Mouse (Mus musculus): ENCODE measurements at regions not wholly inside any gene's neighbourhood (a gene's known extent, or its start where the extent isn't known, plus 50 kb on each side); places are given as distances from the start of the nearest gene placed in this dataset.
A peak's percentile ranks its signal among the peaks of the same experiment; 100 is the strongest.

DNA sequence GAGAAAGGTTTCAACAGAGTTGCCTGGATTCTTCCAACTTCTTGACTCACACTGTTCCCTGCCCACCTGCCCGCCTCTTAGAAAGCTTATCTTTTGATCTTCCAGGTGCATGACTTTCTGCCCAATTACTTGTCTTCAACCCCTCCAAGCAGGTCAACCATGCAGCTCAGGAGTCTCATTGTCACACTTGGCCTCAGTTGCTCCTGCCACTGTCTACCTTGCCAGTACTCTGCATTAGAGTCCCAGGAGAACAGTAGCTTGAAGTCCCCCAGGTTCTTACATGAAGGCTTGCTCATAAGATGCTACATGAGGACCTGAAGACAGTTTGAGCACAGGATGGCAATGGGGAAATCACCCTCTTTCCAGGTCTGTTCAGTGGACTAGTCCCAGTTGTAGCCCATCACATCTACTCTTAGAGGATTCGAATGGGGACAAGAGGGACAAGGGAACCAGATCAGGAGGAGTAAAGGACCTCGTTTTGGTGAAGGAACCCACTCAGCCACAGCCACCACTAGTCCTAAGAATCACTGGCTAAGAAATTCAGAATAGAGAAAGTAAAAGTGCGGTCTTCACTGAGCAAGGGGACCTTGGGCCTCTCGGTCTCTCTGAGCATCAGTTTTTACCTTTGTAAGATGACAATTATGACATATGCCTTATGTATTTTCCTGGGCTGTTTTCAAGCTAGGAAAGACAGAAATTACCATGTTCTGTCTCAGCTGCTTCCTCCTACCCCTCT is 185.3 kb upstream of the Bcl6 start:
- Histone ChIP-seq H3K36me3 (no peaks in the 10 kb centered on the region), H3K9ac (no peak overlapping the region), H3K27ac (replicated peaks) (no peak overlapping the region), H3K4me2 (no peak overlapping the region), H3K4me1 (replicated peaks) (no peaks in the 10 kb centered on the region), H3K27me3 (no peaks in the 10 kb centered on the region), H3K4me3 (no peak overlapping the region), H3K9me3 (no peaks in the 10 kb centered on the region)
- 87% methylated on average over 5 of the region's 5 CpGs for WGBS
- ATAC-seq (ENCODE audit: low read depth): no peak

DNA sequence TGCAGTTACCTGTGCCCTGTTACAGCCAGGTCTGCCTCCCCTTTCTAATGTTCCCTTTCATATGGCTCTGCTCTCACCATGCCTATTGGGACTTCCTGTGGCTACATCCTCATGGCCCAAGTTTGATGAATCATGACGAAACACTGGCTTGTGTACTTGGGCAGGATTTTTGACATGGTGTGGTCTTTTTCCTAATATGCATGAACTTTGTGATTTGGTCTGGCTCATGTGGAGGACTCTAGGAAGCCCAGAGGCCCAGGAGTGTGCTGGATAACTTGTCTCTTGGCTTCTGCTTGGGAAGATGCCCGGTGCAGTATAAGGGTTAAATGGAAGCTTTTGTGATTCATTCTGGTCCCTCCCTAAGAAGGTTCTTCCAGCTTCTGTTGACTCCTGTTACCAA is 184.0 kb upstream of the Bcl6 start:
- H3K4me2 ChIP-seq: no peak overlapping the region
- no peak overlapping the region for H3K27ac ChIP-seq (replicated peaks)
- H3K4me3 ChIP-seq: no peak overlapping the region
- no peak for ATAC-seq (ENCODE audit: low read depth)
- no peak overlapping the region for H3K9ac ChIP-seq
- no peaks in the 10 kb centered on the region for H3K27me3 ChIP-seq
- no peaks in the 10 kb centered on the region for H3K4me1 ChIP-seq (replicated peaks)
- H3K9me3 ChIP-seq: no peaks in the 10 kb centered on the region
- WGBS: 93% methylated on average over 2 of the region's 2 CpGs
- no peaks in the 10 kb centered on the region for H3K36me3 ChIP-seq

DNA sequence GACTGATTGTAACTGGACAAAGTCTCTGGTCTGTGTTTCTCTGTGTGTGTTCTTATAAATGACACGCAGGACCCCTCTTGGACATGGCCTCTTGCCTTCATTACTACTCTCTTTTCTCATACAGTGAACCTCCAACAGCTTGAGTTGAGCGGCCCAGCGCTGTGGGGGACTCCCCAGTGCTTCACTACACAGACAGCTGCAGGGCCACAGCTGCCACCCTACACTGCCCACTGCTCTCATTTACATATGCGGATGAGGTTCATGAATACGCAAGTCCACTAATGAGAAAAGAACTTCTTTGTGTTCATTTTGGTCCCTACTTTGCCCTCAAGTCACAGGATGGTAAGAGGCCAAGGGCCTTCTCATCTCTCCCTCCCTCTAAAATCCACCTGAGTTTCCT is 183.4 kb upstream of the Bcl6 start:
- WGBS: 52% methylated on average over 5 of the region's 5 CpGs
- H3K9me3 ChIP-seq: no peaks in the 10 kb centered on the region
- H3K4me1 ChIP-seq (replicated peaks): no peaks in the 10 kb centered on the region
- H3K4me2 ChIP-seq: no peak overlapping the region
- no peak overlapping the region for H3K27ac ChIP-seq (replicated peaks)
- H3K27me3 ChIP-seq: no peaks in the 10 kb centered on the region
- no peak overlapping the region for H3K4me3 ChIP-seq
- no peaks in the 10 kb centered on the region for H3K36me3 ChIP-seq
- no peak overlapping the region for H3K9ac ChIP-seq
- ATAC-seq (ENCODE audit: low read depth): peak; percentile 63; the same call in 1 of the 2 replicates

DNA sequence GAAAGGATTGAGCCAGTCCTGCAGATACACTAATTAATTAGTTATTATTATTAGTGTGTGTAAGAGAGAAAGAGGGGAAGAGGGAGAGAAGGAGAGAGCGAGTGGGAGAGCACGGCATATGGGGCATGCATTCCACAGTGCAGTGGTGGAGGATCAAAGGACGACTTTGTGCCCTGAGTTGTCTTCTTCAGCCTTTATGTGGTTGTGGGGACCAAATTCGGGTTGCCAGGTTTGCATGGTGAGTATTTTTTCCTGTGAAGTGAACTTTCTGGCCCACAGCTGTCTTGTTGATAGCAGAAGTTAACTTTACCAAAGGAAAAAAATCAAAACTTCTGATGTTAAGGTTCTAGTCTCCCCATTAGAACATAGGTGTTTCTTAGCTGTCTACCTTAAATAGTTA is 182.5 kb upstream of the Bcl6 start:
- ATAC-seq (ENCODE audit: low read depth): no peak
- H3K36me3 ChIP-seq: no peaks in the 10 kb centered on the region
- no peak overlapping the region for H3K9ac ChIP-seq
- H3K9me3 ChIP-seq: no peaks in the 10 kb centered on the region
- H3K27me3 ChIP-seq: no peaks in the 10 kb centered on the region
- no peak overlapping the region for H3K4me2 ChIP-seq
- no peak overlapping the region for H3K4me3 ChIP-seq
- H3K4me1 ChIP-seq (replicated peaks): no peaks in the 10 kb centered on the region
- H3K27ac ChIP-seq (replicated peaks): no peak overlapping the region
- WGBS: 82% methylated on average over 4 of the region's 4 CpGs

DNA sequence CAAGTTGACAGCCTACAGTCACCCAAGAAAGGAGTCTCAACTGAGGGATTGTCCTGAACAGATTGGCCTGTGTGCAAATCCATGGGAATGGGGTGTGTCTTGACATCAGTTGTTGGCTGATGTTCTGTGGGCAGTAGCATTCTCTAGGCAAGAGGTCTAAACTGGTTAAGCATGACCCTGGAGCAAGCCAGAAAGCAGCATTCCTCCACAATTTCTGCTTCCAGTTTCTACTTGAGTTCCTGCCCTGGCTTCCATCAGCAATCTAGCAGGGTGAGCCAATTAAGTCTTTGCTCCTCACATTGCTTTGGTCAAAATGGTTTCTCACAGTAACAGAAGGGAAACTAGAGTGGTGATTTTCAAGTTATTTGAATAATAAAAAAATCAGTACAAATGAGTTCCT is 177.8 kb upstream of the Bcl6 start:
- H3K27ac ChIP-seq (replicated peaks): no peak overlapping the region
- no peak for ATAC-seq (ENCODE audit: low read depth)
- no peak overlapping the region for H3K4me2 ChIP-seq
- H3K4me3 ChIP-seq: no peak overlapping the region
- H3K36me3 ChIP-seq: no peaks in the 10 kb centered on the region
- H3K9ac ChIP-seq: no peak overlapping the region
- 0 out of 2 replicates have a peak, but pooled peaks cover 6% of the 10 kb centered on the region for H3K4me1 ChIP-seq (replicated peaks)
- H3K9me3 ChIP-seq: no peaks in the 10 kb centered on the region
- H3K27me3 ChIP-seq: no peaks in the 10 kb centered on the region

DNA sequence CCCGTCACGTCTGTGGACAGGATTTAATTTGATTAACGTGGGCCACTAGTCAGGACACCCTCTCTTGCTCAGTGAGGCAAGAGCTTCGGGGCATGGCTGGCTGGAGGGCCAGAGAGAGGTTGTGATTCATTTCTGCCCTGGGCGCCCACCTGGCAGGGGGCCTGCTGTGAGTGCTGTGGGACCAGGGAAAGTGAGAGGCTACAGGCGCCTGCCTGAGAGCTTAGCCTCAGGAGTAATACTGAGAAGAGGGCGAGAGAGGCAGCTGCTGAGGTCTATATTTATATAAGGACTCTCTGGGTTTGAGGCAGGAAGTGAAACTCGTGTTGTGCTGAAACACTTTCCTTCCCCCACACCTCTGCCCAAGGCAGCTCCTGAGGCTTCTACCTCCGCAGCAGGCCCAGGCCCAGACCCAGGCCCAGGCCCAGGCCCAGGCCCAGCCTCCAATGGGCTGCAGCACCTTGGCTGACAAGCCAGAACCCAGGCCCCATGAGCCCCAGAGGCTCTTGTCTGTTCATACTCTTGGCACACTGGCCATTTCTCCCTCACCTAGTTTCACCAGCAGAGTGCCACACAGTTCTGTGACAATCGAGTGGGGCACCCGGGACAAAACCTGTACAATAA is 176.9 kb upstream of the Bcl6 start:
- H3K4me1 ChIP-seq (replicated peaks): 0 out of 2 replicates have a peak, but pooled peaks cover 6% of the 10 kb centered on the region
- ATAC-seq (ENCODE audit: low read depth): no peak
- no peak overlapping the region for H3K27ac ChIP-seq (replicated peaks)
- H3K27me3 ChIP-seq: no peaks in the 10 kb centered on the region
- no peak overlapping the region for H3K4me3 ChIP-seq
- H3K9me3 ChIP-seq: no peaks in the 10 kb centered on the region
- H3K4me2 ChIP-seq: no peak overlapping the region
- H3K36me3 ChIP-seq: no peaks in the 10 kb centered on the region
- no peak overlapping the region for H3K9ac ChIP-seq
- WGBS: 63% methylated on average over 11 of the region's 11 CpGs

DNA sequence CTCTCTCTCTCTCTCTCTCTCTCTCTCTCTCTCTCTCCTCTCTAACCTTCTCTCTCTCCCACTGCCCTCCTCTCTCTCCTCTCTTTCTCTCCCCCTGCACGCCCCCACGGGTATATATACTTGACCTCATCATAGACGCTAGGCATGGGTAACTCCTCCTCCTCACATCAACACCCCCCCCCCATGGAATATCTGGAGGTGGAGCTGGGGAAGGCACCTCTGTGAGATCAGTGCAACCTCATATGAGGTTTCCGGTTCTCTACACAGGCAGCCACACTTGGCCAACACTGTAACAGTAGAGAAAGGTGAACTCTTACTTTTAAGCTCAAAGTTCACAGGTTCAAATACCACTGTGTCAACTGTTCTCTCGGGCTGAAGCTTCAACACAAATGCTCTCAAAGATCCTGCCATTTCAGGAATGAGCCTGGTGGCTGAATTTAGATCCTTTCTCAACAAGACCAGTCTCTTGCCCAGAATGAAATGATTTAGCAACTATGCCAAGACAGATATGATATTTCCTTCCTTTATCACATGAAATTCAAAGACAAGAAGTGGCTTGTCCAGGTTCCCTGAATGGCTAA is 172.1 kb upstream of the Bcl6 start:
- no peaks in the 10 kb centered on the region for H3K36me3 ChIP-seq
- 0 out of 2 replicates have a peak, but pooled peaks cover 6% of the 10 kb centered on the region for H3K4me1 ChIP-seq (replicated peaks)
- no peak overlapping the region for H3K27ac ChIP-seq (replicated peaks)
- no peaks in the 10 kb centered on the region for H3K9me3 ChIP-seq
- H3K4me3 ChIP-seq: no peak overlapping the region
- no peak overlapping the region for H3K9ac ChIP-seq
- no peak for ATAC-seq (ENCODE audit: low read depth)
- no peaks in the 10 kb centered on the region for H3K27me3 ChIP-seq
- no peak overlapping the region for H3K4me2 ChIP-seq
- WGBS: 79% methylated on average over 5 of the region's 5 CpGs

DNA sequence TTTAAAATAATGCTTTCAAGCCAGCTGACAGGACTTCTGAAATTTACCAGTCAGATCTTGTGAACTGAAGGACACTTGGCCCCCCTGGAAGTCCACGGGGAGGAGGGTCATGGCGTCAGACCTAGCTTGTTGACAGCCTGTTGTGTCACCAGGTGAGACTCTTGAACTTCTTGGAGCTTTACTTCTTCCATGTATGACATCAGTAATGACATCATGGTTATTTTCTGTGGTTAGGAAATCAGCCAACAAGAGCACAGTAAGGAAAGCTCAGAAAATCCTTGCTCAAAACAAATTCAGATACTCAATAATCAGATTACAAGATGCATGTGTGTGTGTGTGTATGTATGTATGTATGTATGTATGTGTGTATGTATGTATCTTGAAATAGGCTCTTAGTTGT is 170.7 kb upstream of the Bcl6 start:
- no peak overlapping the region for H3K4me3 ChIP-seq
- H3K9ac ChIP-seq: no peak overlapping the region
- no peaks in the 10 kb centered on the region for H3K4me1 ChIP-seq (replicated peaks)
- ATAC-seq (ENCODE audit: low read depth): no peak
- no peaks in the 10 kb centered on the region for H3K27me3 ChIP-seq
- no peak overlapping the region for H3K4me2 ChIP-seq
- no peaks in the 10 kb centered on the region for H3K36me3 ChIP-seq
- H3K9me3 ChIP-seq: no peaks in the 10 kb centered on the region
- 94% methylated on average over 2 of the region's 2 CpGs for WGBS
- no peak overlapping the region for H3K27ac ChIP-seq (replicated peaks)

DNA sequence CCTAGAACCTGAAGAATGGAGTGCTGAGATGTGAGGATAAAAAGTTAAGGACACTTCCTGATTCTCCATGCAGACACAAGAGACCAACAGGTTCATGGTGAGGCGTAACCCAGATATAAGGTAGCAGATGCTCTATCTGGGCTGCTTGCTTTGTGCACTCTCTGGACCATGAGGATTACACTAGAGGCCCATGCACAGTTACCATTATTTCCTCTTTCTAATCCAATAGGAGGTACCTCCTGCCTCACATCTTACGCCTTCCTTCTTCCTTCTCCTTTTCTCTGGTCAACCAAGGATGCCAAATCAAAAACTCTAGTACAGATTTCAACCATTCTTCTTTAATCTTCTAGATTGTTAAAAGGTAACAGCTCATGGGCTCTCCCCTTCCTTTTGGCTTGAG is 169.1 kb upstream of the Bcl6 start:
- no peaks in the 10 kb centered on the region for H3K27me3 ChIP-seq
- no peak for ATAC-seq (ENCODE audit: low read depth)
- H3K4me3 ChIP-seq: no peak overlapping the region
- no peak overlapping the region for H3K9ac ChIP-seq
- WGBS: 93% methylated on average over 2 of the region's 2 CpGs
- no peak overlapping the region for H3K27ac ChIP-seq (replicated peaks)
- no peak overlapping the region for H3K4me2 ChIP-seq
- H3K36me3 ChIP-seq: no peaks in the 10 kb centered on the region
- H3K4me1 ChIP-seq (replicated peaks): no peaks in the 10 kb centered on the region
- H3K9me3 ChIP-seq: no peaks in the 10 kb centered on the region

DNA sequence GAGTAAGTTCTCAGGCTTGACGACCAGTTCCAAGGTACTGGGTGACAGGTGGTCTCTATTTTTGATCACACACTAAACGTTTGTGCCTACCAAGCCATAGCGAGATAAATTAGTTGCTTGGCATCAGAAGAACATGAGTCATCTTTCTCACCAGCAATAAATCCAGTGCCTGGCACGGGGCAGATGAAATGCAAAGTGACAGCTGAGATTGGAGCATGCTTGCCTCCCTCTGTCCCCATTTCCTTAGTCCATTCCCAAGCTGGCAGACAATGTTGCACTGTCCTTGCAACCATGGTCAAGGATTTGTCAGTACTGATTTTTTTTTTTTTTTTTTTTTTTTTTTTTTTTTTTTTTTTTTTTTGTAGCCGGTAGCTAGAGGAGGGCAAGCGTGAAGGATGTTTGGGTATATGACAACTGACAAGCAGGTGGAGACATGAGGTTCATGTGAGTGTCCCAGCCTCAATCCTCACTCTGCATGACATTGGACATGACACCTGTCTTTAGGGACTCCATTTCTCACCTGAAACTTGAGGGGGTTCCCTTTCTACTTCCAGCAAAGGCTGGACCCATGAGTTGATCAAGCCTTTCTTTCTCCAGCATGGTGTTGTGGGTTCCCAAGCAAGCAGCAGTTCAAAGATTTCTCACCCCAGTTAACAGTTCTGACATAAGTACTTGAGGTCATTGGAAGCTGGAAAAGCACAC is 168.2 kb upstream of the Bcl6 start:
- Histone ChIP-seq H3K9me3 (no peaks in the 10 kb centered on the region), H3K4me2 (no peak overlapping the region), H3K27me3 (no peaks in the 10 kb centered on the region), H3K36me3 (no peaks in the 10 kb centered on the region), H3K4me3 (no peak overlapping the region), H3K4me1 (replicated peaks) (no peaks in the 10 kb centered on the region), H3K9ac (no peak overlapping the region), H3K27ac (replicated peaks) (no peak overlapping the region)
- ATAC-seq (ENCODE audit: low read depth): no peak
- WGBS: 82% methylated on average over 6 of the region's 6 CpGs

DNA sequence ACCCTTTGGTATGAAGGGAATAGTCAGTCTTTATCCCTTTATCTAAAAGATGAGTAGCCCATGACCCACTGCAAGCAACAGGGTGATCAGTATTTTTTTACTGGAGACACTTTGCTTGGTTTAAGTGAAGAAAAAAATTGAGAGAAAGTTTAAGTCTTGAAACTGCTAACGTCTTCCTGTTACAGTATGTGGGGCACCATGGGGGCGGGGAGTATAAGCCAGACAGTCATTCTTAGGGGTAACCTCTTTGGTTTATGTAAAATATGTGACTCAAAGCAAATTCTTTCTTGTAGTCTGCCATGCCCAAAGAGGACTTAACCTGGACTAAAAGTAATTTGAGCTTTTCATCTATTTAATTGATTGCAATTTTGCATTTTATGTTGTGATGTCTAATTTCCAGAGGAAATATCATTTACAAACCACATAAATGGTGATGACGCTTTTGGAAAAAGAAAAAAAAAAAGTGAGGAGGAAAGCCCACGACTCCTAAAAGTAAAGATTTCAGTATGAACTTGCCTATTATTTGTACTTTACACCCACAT is 166.2 kb upstream of the Bcl6 start:
- Histone ChIP-seq H3K4me2 (no peak overlapping the region), H3K4me1 (replicated peaks) (no peaks in the 10 kb centered on the region), H3K36me3 (no peaks in the 10 kb centered on the region), H3K9me3 (no peaks in the 10 kb centered on the region), H3K9ac (no peak overlapping the region), H3K27ac (replicated peaks) (no peak overlapping the region), H3K27me3 (no peaks in the 10 kb centered on the region), H3K4me3 (no peak overlapping the region)
- 89% methylated on average over 4 of the region's 4 CpGs for WGBS
- no peak for ATAC-seq (ENCODE audit: low read depth)

DNA sequence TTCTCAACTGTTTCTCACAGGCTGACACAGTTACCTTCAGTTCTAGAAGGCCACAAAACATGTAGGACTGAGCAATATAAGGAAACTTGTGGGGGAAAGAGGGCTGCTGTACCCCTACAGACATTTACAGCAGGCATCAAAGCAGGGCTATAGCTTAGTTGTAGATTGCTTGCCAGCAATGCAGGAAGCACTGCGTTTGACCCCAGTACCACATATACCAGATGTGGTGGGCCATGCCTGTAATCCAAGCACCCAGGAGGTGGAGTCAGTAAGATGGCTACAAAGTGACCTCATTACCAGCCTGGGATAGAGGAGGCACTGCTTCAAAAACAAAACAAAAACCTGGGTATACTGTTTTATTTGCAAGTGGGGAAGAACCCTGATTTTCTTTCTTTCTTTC is 165.3 kb upstream of the Bcl6 start:
- H3K9me3 ChIP-seq: no peaks in the 10 kb centered on the region
- no peak overlapping the region for H3K4me3 ChIP-seq
- H3K27me3 ChIP-seq: no peaks in the 10 kb centered on the region
- H3K4me2 ChIP-seq: no peak overlapping the region
- no peak overlapping the region for H3K27ac ChIP-seq (replicated peaks)
- no peak overlapping the region for H3K9ac ChIP-seq
- no peak for ATAC-seq (ENCODE audit: low read depth)
- no peaks in the 10 kb centered on the region for H3K36me3 ChIP-seq
- H3K4me1 ChIP-seq (replicated peaks): no peaks in the 10 kb centered on the region
- WGBS: 26% methylated on average over 1 of the region's 1 CpGs
